8 mouse cellular contexts compared by ENCODE assay signal in genomic region chr3:152122720-152123119, GRCm38 (mm10). TPM values are rescaled to one million over a fixed set of nuclear protein-coding genes. Genes with fewer than 3 reads are reported as not detected.
A peak's percentile ranks its signal among the peaks of the same experiment; 100 is the strongest.
DNase-seq lines count a peak whose midpoint lies in the region; ATAC-seq and TF ChIP-seq lines count a peak whose summit lies in the region.

No protein-coding gene starts in this region.

- peaks cover 34% of the 10 kb centered on the region for H3K4me1 ChIP-seq in heart, embryonic 15.5 days (replicated peaks)
- peaks cover 32% of the 10 kb centered on the region for H3K4me1 ChIP-seq in lung, embryonic 15.5 days

- H3K36me3 ChIP-seq in heart, embryonic 15.5 days = no peaks in the 10 kb centered on the region
- no peaks in the 10 kb centered on the region for H3K36me3 ChIP-seq in lung, embryonic 15.5 days

- ATAC-seq in heart, embryonic 15.5 days (replicated peaks; ENCODE audit: insufficient number of reproducible peaks, insufficient read depth, low FRiP score, low read depth) = peak; percentile 51; the same call in 1 of the 2 replicates
- ATAC-seq in lung, embryonic 15.5 days (ENCODE audit: borderline replicate concordance, extremely low read depth, low FRiP score, low TSS enrichment) = peak; percentile 47; the same call in 1 of the 2 replicates

- DNase-seq in 416B (ENCODE audit: low read depth) (peak; percentile 97), MN1 (ENCODE audit: low spot score) (peak; percentile 74)
- no peak for DNase-seq in right cerebral cortex, postnatal 10 days (ENCODE audit: low spot score in 2 of 2)
- DNase-seq in left cerebral cortex, adult 2 months (ENCODE audit: extremely low spot score in 1 of 2, low spot score in 2 of 2) = no peak
- DNase-seq in thymus, postnatal 36 days = no peak
- no peak for DNase-seq in thymus, postnatal 4 days

- H3K27me3 ChIP-seq in heart, embryonic 15.5 days = no peaks in the 10 kb centered on the region
- H3K27me3 ChIP-seq in lung, embryonic 15.5 days = no peaks in the 10 kb centered on the region

- H3K9me3 ChIP-seq in heart, embryonic 15.5 days (replicated peaks) = no peaks in the 10 kb centered on the region
- H3K9me3 ChIP-seq in lung, embryonic 15.5 days = no peaks in the 10 kb centered on the region

- 56% methylated on average over 3 of the region's 3 CpGs for WGBS in heart, embryonic 15.5 days
- 60% methylated on average over 3 of the region's 3 CpGs for WGBS in lung, embryonic 15.5 days

- no peak for TF ChIP-seq CTCF in left cerebral cortex, adult 2 months (IDR thresholded peaks at IDR 0.05)

- peak overlapping the region; percentile 83 for H3K27ac ChIP-seq in heart, embryonic 15.5 days
- peak overlapping the region; percentile 82 for H3K27ac ChIP-seq in lung, embryonic 15.5 days
- no peak overlapping the region for H3K27ac ChIP-seq in left cerebral cortex, adult 2 months

- no peak overlapping the region for H3K9ac ChIP-seq in heart, embryonic 15.5 days
- no peak overlapping the region for H3K9ac ChIP-seq in lung, embryonic 15.5 days

- H3K4me3 ChIP-seq in heart, embryonic 15.5 days = no peak overlapping the region
- no peak overlapping the region for H3K4me3 ChIP-seq in lung, embryonic 15.5 days
- no peak overlapping the region for H3K4me3 ChIP-seq in left cerebral cortex, adult 2 months

- intact Hi-C loops in left cerebral cortex, adult 2 months (cut with DNase I) = no loop called here

- H3K4me2 ChIP-seq in heart, embryonic 15.5 days = no peak overlapping the region
- peak overlapping the region; percentile 31 for H3K4me2 ChIP-seq in lung, embryonic 15.5 days

RNA-seq across cellular contexts. Expression of gene Gipc2, which starts 43.3 kb away (rescaled TPM):
- 4.6 and 5.0 TPM in 2 replicates for polyA plus RNA-seq in heart, embryonic 15.5 days (2015; fragmentation: Nextera tagmentation; extraction: Ambion mirVana)
- polyA plus RNA-seq in lung, embryonic 15.5 days (2015; fragmentation: Nextera tagmentation; extraction: Ambion mirVana) = 10.0 and 11.2 TPM in 2 replicates
- total RNA-seq in left cerebral cortex, adult 2 months (2021) = 1 to 10 TPM; 2.8 to 3.2 TPM

Comparison
In these comparisons a context has a peak if more than half of its experiments do, and no peak if none do; other contexts are left out.
1. DNase-seq: peak in 416B (single experiment) and MN1 (single experiment); none in right cerebral cortex, postnatal 10 days (0 of 2), left cerebral cortex, adult 2 months (0 of 2), thymus, postnatal 36 days (0 of 2) and thymus, postnatal 4 days (single experiment).